Mouse (Mus musculus) heart, adult 11 months (tissue): Measurements from ENCODE around the gene Dnajc28.

ENCODE experiments used
- DNase-seq: peaks from one replicate; pipeline ENCODE4 v3.0.0; 2022

The Dnajc28 gene

DNA sequence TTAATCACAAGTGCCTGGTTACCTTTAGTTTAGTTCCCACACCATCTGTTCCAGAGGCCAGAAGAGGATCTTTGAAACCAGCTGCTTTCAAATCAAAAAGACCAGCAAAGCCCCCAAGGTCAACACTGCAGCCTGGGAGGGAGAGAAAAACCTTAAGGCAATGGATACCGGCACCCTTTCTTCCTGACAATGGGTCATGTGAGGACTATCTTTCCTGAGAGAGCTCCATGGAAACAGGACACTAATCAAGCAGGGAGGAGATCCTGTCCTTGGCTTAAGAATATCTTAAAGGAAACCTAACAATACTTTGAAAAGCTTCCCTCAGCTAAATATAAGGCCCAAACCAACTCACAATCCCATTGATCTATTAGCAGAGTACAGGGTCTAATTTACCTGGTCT, 11.8 kb upstream of the Dnajc28 start:
- no peak for DNase-seq

DNA sequence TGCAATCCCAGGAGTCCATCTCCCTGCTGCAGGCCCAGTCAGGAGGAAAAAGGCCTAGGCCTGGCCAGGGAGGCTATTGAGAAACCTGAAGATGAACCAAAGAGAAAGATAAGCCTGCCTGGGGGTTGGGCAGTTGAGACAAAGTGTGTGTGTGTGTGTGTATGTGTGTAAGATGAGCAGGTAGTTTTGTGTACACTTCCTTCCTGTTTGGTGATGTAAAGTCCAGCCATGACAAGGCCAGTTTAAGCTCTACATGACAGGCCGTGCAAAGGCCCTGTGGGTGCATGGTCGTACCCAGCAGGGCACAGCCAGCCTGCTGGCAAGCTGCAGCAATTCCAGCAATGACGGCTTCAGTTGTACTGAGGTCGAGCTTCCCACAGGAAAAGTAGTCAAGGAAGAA, 10.9 kb upstream of the Dnajc28 start:
- DNase-seq: no peak

DNA sequence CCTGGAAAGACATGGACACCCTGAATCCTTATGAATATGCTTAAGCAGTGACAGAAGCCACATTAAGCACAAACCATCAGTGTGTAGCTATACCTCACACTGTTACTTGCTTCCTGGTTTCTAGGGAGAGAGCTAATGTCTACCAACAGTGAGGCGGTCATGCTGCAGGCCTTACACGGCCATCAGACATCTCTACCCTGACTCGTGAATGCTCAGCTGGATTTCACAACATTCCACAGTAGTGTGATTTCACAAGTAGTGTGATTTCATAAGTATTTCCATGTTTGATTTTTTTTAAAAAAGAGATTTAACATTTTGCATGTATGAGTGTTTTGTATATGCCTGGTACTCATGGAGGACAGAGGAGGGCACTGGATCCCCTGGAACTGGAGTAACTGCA, 9.8 kb upstream of the Dnajc28 start:
- DNase-seq: no peak

DNA sequence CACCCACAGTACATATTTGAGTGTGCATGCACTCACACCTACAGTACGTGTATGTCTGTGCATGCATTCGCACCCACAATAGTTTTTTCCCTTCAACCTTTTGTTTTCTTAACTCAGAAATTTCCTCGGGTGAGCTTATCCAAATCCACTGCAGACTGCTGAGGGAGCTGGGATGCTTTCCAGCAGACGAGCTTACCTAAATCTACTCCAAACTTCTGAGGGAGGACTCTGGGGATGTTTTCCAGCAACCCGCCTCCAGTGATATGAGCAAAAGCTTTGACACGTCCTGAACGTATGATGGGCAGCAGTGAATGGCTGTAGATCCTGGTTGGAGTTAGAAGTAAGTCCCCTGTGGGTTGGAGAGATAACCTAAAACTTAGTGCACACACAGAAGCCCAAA, 9.0 kb upstream of the Dnajc28 start:
- DNase-seq: no peak

DNA sequence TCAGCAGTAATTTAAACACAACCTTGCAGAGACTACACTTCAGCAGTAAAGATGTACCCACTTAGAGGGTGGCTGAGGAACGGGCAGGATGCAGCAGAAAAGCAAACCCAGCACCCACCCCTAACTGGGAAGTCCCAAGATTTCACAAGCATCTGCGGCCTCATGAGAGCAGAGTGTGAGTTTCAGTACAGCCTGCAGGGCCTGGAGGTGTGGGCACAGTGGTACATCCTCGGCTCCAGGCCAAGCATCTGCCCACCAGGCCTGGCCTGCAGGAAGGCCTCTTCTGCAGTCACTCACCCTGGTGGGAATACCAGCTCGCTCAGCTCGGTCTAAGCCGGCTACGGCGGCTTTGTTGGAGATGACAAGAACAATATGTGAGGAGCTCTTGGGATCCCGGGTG, 4.2 kb upstream of the Dnajc28 start:
- no peak for DNase-seq

DNA sequence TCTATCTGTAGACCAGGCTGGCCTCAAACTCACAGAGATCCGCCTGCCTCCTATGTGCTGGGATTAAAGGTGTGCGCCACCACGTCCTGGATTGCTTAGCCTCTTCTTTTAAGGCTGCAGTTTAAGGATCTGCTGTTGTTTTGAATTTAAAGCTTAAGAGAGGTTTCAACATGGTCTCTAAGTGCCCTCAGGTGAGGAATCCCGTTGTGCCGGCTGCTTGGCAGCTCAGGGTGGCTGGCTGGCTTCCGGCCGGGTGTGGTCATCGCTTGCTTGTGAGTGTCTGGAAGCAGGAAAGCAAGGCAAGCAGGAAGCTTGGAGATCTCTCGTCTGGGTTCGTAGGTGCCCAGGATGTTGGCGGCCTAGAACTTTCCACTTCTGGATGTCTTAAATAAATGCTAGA, 2.2 kb upstream of the Dnajc28 start:
- DNase-seq: no peak

DNA sequence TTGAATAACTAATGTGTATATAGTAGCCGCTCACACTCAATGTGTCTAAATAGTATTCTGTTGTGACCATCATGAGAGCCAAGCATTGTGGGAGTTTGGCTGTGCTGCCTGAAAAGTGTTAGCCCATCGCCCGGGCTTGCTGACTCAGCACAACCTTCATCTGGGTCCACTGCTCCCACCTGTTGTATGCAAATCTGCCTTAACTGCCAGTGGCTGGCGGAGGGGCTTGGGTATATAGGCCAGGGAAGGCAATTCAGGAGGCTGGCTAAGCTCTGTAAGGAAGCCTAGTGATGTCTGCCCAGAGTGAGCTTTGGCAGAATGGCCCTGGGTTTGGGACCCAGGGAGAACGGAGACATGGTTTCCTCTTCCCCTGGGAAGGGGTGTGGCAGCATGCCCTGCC, 1.4 kb upstream of the Dnajc28 start:
- peak; percentile 88 for DNase-seq

DNA sequence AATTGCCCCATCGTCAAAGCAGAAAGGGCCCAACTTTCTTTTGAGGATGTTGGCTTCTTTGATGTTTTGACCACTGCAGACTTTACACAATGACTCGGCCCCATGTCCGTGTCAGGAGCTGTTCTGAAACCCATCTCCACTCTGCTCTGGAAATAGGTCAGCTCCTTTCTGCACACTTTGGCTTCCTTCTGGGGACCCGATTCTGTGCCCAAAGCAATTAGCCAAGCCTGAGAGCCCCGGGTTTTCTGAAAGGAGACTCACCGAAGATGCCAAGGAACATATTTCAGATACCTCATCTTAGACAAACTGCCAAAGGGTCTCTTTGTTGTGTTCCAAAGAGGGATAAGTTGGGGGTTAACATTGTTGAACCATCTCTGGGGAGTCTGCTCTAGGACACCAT, 4.3 kb downstream of the Dnajc28 start:
- no peak for DNase-seq

DNA sequence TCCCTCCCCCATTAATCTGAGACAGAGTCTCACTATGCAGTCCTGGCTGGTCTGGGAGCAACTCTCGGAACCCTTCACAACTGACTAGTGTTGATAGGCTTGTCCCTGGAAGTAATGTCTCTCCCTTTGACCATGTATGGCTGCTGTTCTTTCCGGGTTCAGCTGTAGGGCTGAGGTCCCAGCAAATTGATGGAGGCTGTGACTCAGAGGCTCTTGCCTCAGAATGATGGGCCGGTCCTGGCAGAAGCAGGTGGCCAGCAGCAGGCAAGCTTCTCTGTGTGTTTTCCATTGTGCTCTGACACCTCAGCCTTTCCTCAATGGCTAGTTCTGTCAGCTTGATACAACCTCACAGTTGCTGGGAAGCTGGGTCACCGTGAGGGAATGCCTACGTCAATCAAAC, 6.3 kb downstream of the Dnajc28 start:
- no peak for DNase-seq

DNA sequence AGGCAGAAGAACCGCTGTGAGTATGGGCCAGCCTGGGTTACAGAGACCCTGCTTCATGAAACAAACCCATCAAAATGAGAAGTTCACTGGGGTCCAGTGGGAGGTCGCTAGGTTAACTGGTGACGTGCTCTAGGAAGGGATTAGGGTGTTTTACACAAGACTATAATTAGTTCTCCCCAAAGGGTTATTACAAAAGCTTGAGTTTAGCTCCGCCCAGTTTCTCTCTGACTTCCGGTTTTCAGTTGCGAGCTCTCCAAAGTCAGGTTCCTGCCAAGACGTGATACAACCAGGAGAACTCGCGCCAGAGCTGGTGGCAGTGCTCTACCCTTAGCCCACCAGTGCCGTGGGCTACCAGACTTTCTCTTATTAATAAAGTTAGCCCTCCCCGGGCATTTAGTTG, 7.6 kb downstream of the Dnajc28 start:
- no peak for DNase-seq

DNA sequence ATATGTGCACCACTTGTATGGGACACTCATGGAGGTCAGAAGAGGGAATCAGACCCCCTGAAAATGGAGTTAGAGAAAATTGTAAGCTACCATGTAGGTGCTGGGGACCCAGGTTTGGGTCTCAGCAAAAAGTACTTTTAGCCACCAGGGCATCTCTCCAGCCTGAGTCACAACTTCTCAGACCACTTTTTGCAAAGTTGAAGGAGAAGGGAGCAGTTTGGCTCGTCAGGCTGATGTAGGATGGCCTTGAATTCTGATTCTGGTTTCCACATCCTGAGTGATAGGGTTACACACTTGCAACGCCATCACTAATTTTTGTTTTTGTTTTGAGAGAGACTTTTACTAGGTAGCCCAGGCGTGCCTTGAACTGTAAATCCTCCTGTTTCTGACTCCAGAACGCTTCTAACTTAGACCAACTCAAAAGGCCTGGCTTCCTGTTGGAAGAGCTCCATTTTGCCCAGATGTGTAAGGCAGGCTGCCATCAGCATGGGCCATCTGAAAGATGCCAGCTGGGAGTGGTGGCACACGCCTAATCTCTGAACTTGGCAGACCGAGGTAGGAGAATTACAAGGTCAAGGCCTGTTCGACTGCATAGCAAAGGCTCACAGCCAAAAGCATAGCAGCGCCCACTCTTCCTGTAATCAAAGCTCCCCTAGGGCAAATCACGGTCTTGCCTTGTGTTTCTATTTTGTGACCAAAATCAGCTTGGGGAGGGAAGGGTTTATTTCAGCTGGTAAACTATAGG, 9.2 kb downstream of the Dnajc28 start:
- peak; percentile 97 for DNase-seq

DNA sequence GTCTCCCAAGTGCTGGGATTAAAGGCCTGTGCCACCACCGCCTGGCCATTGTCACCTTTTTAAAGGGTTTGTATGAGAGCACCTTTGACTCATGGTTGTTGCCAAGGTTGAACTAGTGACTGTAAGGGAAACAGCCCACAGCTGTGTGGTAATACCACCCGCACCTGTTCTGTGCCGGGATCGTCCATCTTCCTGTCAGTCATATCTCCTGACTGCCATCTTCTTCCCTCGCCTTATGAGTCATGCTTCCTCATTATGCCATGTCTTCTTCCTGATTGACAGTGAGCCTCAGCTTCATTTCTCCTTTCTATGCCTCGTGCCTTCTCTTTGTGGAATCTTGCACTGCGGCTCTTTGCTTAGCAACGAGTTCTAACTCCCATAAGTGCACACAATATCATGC, 11.9 kb downstream of the Dnajc28 start:
- no peak for DNase-seq

DNA sequence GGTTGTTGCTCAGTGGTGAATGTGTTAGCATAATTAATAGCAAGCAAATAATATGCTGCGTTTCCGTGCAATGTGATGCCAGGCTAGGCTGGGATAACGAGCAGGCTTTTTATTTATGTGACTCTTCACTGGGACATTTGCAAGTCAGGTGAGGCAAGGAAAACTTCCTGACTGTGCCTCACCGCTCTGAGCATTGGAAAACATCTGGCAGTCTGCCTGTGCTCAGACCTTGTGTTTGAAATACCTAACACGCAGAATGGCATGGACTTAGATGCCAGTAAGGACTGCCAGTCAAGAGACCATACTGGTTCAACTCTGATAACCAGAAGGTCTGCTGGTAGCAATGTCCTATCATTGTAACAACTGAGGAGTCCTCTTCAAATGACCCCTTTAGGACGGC, 13.7 kb downstream of the Dnajc28 start:
- no peak for DNase-seq

DNA sequence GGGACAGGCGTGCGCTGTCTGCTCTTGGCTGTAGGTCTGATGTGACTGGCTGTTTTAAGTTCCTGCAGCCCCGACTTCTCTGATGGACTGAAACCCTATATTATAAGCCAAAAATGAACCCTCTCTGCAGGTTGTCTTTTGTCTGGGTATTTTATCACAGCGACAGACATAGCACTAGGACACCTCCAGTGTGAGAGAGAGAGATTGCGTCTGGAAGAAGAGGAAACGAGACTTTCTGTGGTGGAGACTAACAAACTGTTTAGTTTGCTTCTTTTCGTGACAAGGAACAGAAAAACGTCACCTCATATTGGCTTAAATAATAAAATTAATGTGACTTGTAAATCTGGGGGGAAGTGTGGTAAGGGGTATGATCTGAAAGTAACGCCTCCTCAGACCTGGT, 17.1 kb downstream of the Dnajc28 start:
- no peak for DNase-seq

DNA sequence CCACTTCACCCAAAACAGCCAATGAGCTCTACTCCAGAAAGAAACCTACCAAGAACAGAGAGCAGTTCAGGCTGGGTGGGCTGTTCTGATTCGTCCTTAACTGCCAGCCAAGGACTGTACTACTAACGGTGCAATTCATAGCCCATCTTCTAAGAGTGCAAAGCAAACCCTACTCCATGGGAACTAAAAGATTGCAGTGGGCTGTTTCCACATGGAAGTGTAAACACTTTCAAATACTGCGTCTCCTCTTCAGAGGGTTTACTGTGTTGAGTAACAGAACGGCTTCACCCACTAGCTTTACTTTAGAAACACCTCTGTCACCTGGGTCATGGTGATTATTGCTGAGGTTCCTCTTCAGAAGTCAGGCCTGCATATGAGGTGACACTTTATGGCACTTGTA, 17.7 kb downstream of the Dnajc28 start:
- no peak for DNase-seq

DNA sequence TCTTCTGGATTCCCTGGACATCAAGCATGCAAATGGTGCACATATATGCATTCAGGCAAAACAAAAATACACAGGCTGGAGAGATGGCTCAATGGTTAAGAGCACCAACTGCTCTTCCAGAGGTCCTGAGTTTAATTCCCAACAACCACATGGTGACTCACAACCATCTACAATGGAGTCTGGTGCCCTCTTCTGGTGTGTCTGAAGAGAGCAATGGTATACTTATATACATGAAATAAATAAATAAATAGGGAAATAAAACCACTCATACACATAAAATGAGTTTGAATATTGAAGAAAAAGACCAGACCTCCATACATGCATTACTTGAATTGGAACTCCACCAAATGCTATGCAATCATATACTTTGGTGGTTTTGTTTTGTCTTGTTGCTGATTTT, 19.6 kb downstream of the Dnajc28 start:
- no peak for DNase-seq

DNA sequence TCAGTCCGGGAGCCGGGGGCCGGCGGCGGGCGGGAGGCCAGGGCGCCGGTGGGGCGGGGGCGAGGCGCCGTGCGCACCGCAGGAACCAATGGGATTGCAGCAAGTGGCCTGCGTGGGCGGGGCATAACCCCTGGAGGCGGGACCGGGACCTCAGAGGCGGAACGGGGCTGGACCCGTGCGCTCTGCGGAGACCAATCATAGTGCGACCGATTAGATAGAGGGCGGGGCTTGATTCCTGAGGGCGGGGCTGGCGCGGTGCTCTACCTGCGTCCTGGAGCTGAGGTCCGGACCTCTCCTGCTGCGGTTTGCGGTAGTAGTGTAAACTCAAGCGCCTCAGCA, 21.2 kb downstream of the Dnajc28 start, which contains the start of gene Tmem50b:
Gene Tmem50b (minus strand): TSS at position 129 of the 339 bp plus-strand sequence.
- peak; percentile 100 for DNase-seq

DNA sequence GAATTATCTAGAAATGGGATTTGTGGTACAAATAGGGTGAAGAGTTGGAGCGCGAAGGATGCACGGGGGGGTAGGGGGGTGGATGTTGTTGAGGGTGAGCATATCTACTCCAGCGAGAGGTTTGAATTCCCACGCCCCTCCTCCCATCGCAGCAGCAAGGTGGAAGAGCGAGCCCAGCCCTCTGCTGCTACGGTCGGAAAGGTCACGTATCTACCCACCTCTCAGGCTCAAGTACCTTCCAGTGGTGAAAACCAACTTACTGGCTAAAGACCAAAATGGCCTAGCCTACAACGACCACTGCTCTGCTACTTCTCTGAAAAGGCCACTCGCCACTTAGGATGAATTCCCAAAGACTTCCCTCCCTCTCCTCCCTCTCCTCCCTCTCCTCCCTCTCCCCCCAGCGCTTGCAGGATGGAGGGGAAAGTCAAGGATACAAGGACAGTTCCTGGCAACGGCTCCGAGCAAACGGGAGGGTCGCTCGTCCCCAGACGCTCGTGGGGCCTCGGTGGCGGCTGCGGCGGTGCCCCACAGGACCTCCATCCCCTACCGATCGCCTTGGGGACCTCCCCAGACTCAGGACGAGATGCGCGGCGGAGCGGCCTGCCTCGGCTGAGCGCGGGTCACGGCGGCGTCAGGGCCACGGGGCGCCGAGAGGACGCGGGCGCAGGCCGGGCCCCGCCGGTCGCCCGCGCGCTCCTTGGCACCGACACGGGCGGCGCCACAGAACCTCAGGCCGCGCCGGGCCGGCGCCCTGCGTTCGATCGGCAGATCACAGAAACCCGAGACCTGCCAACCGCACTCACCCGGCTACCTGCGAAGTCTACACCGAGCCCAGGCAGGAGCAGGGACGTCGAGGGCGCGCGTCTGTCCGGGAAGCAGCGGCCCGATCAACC, 21.8 kb downstream of the Dnajc28 start:
- peak; percentile 92 for DNase-seq

DNA sequence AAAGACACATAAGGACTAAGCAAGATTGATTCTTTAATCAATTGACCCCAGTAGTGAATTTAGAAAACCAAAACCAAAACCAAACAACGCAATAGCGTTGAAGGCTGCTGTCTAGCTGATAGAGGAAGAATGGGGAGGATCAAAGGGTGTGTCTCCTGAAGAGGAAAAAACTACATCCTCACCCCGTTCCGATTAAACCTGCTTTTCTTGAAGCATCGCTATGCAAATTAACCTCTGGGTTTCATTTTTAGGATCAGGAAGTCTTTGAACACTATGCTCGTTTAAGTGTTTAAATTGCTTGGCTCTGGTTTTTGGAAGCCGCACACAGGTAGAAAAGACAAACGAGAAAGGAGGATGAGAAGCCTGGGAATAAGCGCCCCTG, 22.4 kb downstream of the Dnajc28 start:
- DNase-seq: no peak

DNA sequence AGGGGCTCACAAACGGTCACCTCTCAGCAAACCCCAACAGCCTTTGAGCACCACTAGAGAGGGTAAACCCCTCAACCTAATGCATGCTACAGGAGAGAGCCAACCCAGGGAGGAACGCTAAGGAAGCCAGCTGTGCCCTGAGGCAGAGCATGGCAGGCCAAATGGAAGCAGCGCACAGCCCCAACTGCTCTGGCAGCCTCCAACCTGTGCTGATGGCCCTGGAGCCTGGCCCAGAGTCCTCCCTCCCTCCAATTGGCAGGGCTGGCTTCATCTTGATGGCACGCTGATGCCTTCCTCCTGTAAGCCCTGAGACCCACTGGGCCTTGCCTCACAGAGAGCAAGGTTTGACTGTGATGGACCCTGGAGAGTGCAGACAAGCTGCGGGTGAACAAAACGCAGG, 23.8 kb downstream of the Dnajc28 start:
- DNase-seq: peak; percentile 93

DNA sequence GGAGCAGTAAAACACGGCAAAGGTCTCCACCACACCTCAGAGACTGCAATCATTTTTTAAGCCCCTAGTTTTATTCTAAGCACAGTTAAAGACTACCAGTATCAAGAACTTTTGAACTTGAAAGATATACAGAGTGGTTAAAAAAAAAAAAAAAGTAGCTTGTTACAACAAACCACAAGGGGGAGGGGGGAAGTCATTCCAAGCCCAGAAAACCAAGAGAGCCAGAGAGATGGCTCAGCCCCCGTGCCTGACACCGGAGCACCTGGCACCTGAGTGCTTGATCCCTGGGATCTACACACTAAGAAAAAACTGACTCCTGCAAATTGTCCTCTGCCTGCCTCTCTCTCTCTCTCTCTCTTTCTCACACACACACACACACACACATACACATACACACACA, 25.6 kb downstream of the Dnajc28 start:
- DNase-seq: no peak

DNA sequence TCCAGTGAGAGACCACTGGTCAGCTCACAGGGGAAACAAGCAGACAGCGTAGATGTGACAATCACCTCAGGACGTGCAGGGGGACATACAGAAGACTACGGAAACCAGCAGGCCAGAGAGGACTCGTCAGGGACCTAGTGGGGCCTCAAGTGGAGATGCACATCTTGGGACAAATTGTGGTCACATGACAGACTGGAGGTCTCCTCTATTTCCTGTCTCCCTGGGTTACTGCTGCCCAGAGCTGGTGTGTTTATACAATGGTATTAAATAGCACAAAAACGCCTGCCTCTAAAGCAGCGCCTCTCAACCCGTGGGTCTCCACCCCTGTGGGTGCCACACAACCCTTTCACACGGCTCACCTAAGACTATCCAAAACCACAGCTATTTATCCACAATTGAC, 26.7 kb downstream of the Dnajc28 start:
- no peak for DNase-seq

DNA sequence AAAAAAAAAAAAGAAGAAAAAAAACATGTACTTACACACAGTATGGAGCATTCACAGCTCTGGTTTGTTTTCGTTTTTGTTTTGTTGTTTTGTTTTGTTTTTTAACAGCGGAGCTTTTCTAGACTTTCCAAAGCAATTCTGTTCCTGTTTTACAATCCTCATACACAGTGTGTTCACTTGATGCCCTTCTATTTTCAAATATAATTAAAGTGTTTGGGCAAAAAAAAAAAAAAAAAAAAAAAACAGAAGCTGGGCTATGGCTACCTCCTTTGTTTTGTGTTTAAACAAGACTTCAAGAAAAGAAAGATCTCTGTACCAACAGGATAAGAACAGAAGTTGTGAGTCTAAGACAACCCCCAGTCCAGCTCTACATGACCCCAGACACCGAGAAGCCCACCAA, 30.1 kb downstream of the Dnajc28 start:
- no peak for DNase-seq

DNA sequence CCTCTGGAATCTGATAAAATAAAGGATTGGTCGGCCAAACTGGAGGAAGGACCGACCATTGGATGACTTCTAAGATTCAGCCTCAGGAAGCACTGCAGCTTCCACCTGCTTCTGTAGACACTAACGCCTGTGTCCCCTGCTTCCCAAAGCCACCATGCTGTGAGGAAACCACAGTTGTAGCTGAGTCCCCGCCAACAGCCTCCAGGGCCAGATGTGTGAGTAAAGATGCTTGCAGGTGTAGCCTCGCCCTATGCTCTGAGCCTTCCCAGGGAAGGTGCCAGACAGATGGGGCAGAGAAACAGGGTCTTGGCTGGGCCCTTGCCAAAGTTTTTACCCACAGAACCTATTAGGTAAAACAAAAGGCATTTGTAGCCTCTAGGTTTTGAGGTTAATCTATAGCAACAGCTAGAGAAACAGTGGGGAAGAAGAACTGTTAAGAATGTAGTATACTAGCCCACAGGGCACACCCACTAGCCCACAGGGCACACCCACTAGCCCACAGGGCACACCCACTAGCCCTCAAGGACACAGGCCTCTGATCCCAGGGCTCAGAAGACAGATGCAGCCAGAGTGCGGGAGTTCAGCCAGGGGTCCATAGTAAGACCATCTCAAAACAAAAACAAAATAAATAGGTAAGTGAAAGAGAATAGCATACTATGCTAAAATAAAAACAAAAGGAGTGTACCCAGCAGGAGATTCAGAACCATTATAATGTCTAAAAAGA, 30.9 kb downstream of the Dnajc28 start:
- no peak for DNase-seq
